Mouse (Mus musculus): ENCODE measurements around the gene Adnp. TPM values are rescaled to one million over a fixed set of nuclear protein-coding genes. Genes with fewer than 3 reads are reported as not detected.

Adnp gene
- polyA plus RNA-seq, 1 experiment, result 25.9 TPM

- Histone ChIP-seq H3K4me1 (ENCODE audit: control insufficient read depth, insufficient read depth, low read length) (peaks cover 13% of the 10 kb centered on the region; the same call in 1 of the 2 replicates), H3K27ac (ENCODE audit: insufficient read depth, low read length) (no peak overlapping the region), H3K4me3 (replicated peaks; ENCODE audit: insufficient read depth, low read depth, low read length) (no peak overlapping the region), H3K27me3 (ENCODE audit: control insufficient read depth, insufficient read depth, low read length) (no peaks in the 10 kb centered on the region)
- no peak for DNase-seq
- no peak for TF ChIP-seq CTCF (IDR thresholded peaks at IDR 0.05; ENCODE audit: borderline replicate concordance, insufficient read depth, low read depth, low read length)
- TF ChIP-seq POLR2A (IDR thresholded peaks at IDR 0.05; ENCODE audit: borderline replicate concordance, insufficient read depth, low read length), result no peak
- WGBS, result 81% methylated on average over 4 of the region's 5 CpGs
Observed at GRCm38 (mm10) chr2:168200014-168200691, 6.8 kb downstream of the Adnp start.

- H3K4me3 ChIP-seq (replicated peaks; ENCODE audit: insufficient read depth, low read depth, low read length), result no peak overlapping the region
- DNase-seq, result no peak
- H3K27me3 ChIP-seq (ENCODE audit: control insufficient read depth, insufficient read depth, low read length), result no peaks in the 10 kb centered on the region
- 73% methylated on average over 4 of the region's 4 CpGs for WGBS
- TF ChIP-seq POLR2A (IDR thresholded peaks at IDR 0.05; ENCODE audit: borderline replicate concordance, insufficient read depth, low read length) (no peak), CTCF (IDR thresholded peaks at IDR 0.05; ENCODE audit: borderline replicate concordance, insufficient read depth, low read depth, low read length) (no peak)
- H3K4me1 ChIP-seq (ENCODE audit: control insufficient read depth, insufficient read depth, low read length), result peaks cover 10% of the 10 kb centered on the region; the same call in 1 of the 2 replicates
- H3K27ac ChIP-seq (ENCODE audit: insufficient read depth, low read length), result no peak overlapping the region
Observed at GRCm38 (mm10) chr2:168199476-168199875, 7.4 kb downstream of the Adnp start.

- Histone ChIP-seq H3K4me3 (replicated peaks; ENCODE audit: insufficient read depth, low read depth, low read length) (no peak overlapping the region), H3K27ac (ENCODE audit: insufficient read depth, low read length) (no peak overlapping the region), H3K27me3 (ENCODE audit: control insufficient read depth, insufficient read depth, low read length) (no peaks in the 10 kb centered on the region), H3K4me1 (ENCODE audit: control insufficient read depth, insufficient read depth, low read length) (peaks cover 10% of the 10 kb centered on the region; the same call in 1 of the 2 replicates)
- no peak for TF ChIP-seq POLR2A (IDR thresholded peaks at IDR 0.05; ENCODE audit: borderline replicate concordance, insufficient read depth, low read length)
- 87% methylated on average over 1 of the region's 1 CpGs for WGBS
- DNase-seq, result no peak
Observed at GRCm38 (mm10) chr2:168198421-168198820, 8.5 kb downstream of the Adnp start.

GRCm38 (mm10) chr2:168195721-168196120, 11.2 kb downstream of the Adnp start:
- peaks cover 12% of the 10 kb centered on the region for H3K4me1 ChIP-seq (ENCODE audit: control insufficient read depth, insufficient read depth, low read length)
- no peak overlapping the region for H3K4me3 ChIP-seq (replicated peaks; ENCODE audit: insufficient read depth, low read depth, low read length)
- TF ChIP-seq CTCF (IDR thresholded peaks at IDR 0.05; ENCODE audit: borderline replicate concordance, insufficient read depth, low read depth, low read length), result no peak
- TF ChIP-seq POLR2A (IDR thresholded peaks at IDR 0.05; ENCODE audit: borderline replicate concordance, insufficient read depth, low read length), result no peak
- no peak for DNase-seq
- WGBS, result 42% methylated on average over 2 of the region's 2 CpGs
- no peaks in the 10 kb centered on the region for H3K27me3 ChIP-seq (ENCODE audit: control insufficient read depth, insufficient read depth, low read length)
- H3K27ac ChIP-seq (ENCODE audit: insufficient read depth, low read length), result no peak overlapping the region

GRCm38 (mm10) chr2:168193685-168194084, 13.2 kb downstream of the Adnp start:
- no peak overlapping the region for H3K27ac ChIP-seq (ENCODE audit: insufficient read depth, low read length)
- TF ChIP-seq POLR2A (IDR thresholded peaks at IDR 0.05; ENCODE audit: borderline replicate concordance, insufficient read depth, low read length) (no peak), CTCF (IDR thresholded peaks at IDR 0.05; ENCODE audit: borderline replicate concordance, insufficient read depth, low read depth, low read length) (no peak)
- peaks cover 8% of the 10 kb centered on the region for H3K4me1 ChIP-seq (ENCODE audit: control insufficient read depth, insufficient read depth, low read length)
- WGBS, result 59% methylated on average over 2 of the region's 2 CpGs
- H3K27me3 ChIP-seq (ENCODE audit: control insufficient read depth, insufficient read depth, low read length), result no peaks in the 10 kb centered on the region
- H3K4me3 ChIP-seq (replicated peaks; ENCODE audit: insufficient read depth, low read depth, low read length), result no peak overlapping the region
- DNase-seq, result no peak

GRCm38 (mm10) chr2:168191856-168192255, 15.1 kb downstream of the Adnp start:
- TF ChIP-seq POLR2A (IDR thresholded peaks at IDR 0.05; ENCODE audit: borderline replicate concordance, insufficient read depth, low read length) (no peak), CTCF (IDR thresholded peaks at IDR 0.05; ENCODE audit: borderline replicate concordance, insufficient read depth, low read depth, low read length) (no peak)
- no peak for DNase-seq
- WGBS, result 81% methylated on average over 2 of the region's 2 CpGs
- no peaks in the 10 kb centered on the region for H3K27me3 ChIP-seq (ENCODE audit: control insufficient read depth, insufficient read depth, low read length)
- no peak overlapping the region for H3K4me3 ChIP-seq (replicated peaks; ENCODE audit: insufficient read depth, low read depth, low read length)
- no peak overlapping the region for H3K27ac ChIP-seq (ENCODE audit: insufficient read depth, low read length)
- H3K4me1 ChIP-seq (ENCODE audit: control insufficient read depth, insufficient read depth, low read length), result peaks cover 7% of the 10 kb centered on the region

- Histone ChIP-seq H3K4me1 (ENCODE audit: control insufficient read depth, insufficient read depth, low read length) (peaks cover 4% of the 10 kb centered on the region; the same call in 1 of the 2 replicates), H3K27ac (ENCODE audit: insufficient read depth, low read length) (no peak overlapping the region), H3K4me3 (replicated peaks; ENCODE audit: insufficient read depth, low read depth, low read length) (no peak overlapping the region), H3K27me3 (ENCODE audit: control insufficient read depth, insufficient read depth, low read length) (no peaks in the 10 kb centered on the region)
- 47% methylated on average over 7 of the region's 7 CpGs for WGBS
- no peak for TF ChIP-seq CTCF (IDR thresholded peaks at IDR 0.05; ENCODE audit: borderline replicate concordance, insufficient read depth, low read depth, low read length)
- no peak for TF ChIP-seq POLR2A (IDR thresholded peaks at IDR 0.05; ENCODE audit: borderline replicate concordance, insufficient read depth, low read length)
- DNase-seq, result no peak
Observed at GRCm38 (mm10) chr2:168175946-168176345, 31.0 kb downstream of the Adnp start.

GRCm38 (mm10) chr2:168170167-168170685, 36.7 kb downstream of the Adnp start:
- 26% methylated on average over 13 of the region's 13 CpGs for WGBS
- Histone ChIP-seq H3K4me1 (ENCODE audit: control insufficient read depth, insufficient read depth, low read length) (peaks cover 4% of the 10 kb centered on the region; the same call in 1 of the 2 replicates), H3K27me3 (ENCODE audit: control insufficient read depth, insufficient read depth, low read length) (no peaks in the 10 kb centered on the region), H3K4me3 (replicated peaks; ENCODE audit: insufficient read depth, low read depth, low read length) (no peak overlapping the region), H3K27ac (ENCODE audit: insufficient read depth, low read length) (no peak overlapping the region)
- no peak for TF ChIP-seq CTCF (IDR thresholded peaks at IDR 0.05; ENCODE audit: borderline replicate concordance, insufficient read depth, low read depth, low read length)
- no peak for TF ChIP-seq POLR2A (IDR thresholded peaks at IDR 0.05; ENCODE audit: borderline replicate concordance, insufficient read depth, low read length)
- no peak for DNase-seq

All from cerebellum, adult 2 months (tissue).